Mouse (Mus musculus) G1E (cell line): ENCODE measurements around the gene Gm10024. TPM values are rescaled to one million over a fixed set of nuclear protein-coding genes. Genes with fewer than 3 reads are reported as not detected.
"Not testable (repeated sequence)": the region's sequence is repeated elsewhere in the genome, so short reads cannot be mapped to it uniquely, and the experiment has no call there.

Experiments used
- ATAC-seq: 2 replicates; pipeline ENCODE4 v1.8.0; 2016; ENCODE audit warnings: mild to moderate bottlenecking; ENCODE audit not compliant: insufficient number of reproducible peaks, poor library complexity, low FRiP score, severe bottlenecking; ENCODE audit errors: extremely low read depth
- DNase-seq: peaks from one replicate; pipeline ENCODE4 v3.0.0; 2012; ENCODE audit warnings: low spot score
- H3K27me3 ChIP-seq: 2 replicates; pipeline ENCODE4 v1.6.1; 2012; ENCODE audit warnings: mild to moderate bottlenecking, low read length, inconsistent platforms; ENCODE audit not compliant: insufficient read depth
- H3K36me3 ChIP-seq: replicated peaks from 2 replicates; pipeline ENCODE3; 2012; ENCODE audit warnings: mild to moderate bottlenecking, inconsistent platforms
- H3K4me1 ChIP-seq: 2 replicates; pipeline ENCODE4 v1.6.1; 2012; ENCODE audit warnings: low read depth, low read length, inconsistent platforms, mixed read lengths; ENCODE audit not compliant: insufficient read depth
- H3K4me3 ChIP-seq: 2 replicates; pipeline ENCODE4 v1.5.1; 2012; ENCODE audit warnings: low read depth, mild to moderate bottlenecking, inconsistent platforms, low read length, moderate library complexity, mixed read lengths
- H3K9me3 ChIP-seq: replicated peaks from 2 replicates; pipeline ENCODE4 v1.6.1; 2012; ENCODE audit warnings: inconsistent platforms
- CTCF ChIP-seq: IDR thresholded peaks from 2 replicates; pipeline ENCODE4 v1.5.1; 2012; ENCODE audit warnings: low read depth, low read length, inconsistent platforms, mixed read lengths
- GATA1 ChIP-seq: IDR thresholded peaks from 2 replicates; pipeline ENCODE4 v1.6.1; 2012; ENCODE audit warnings: borderline replicate concordance, low read length, inconsistent platforms, mixed read lengths
- GATA2 ChIP-seq: IDR thresholded peaks from 2 replicates; pipeline ENCODE4 v1.6.1; 2012; ENCODE audit warnings: low read depth, low read length, inconsistent platforms, borderline replicate concordance
- POLR2AphosphoS5 ChIP-seq: IDR thresholded peaks from 2 replicates; pipeline ENCODE4 v1.6.1; 2012; ENCODE audit warnings: low read depth, low read length, inconsistent platforms; ENCODE audit not compliant: insufficient replicate concordance
- TAL1 ChIP-seq: conservative IDR thresholded peaks from 2 replicates; pipeline ENCODE4 v1.6.1; 2012; ENCODE audit warnings: low read depth, low read length, inconsistent platforms, mixed read lengths
- polyA plus RNA-seq: library from polyadenylated mRNA; stranded (reverse); fragments of >175 nt; gene quantifications from 2 replicates; pipeline ENCODE4 v1.2.3, GENCODE M21; 2012
- total RNA-seq, 2 experiments: library from RNA; stranded (forward) in 1 of 2; stranded (reverse) in 1 of 2; fragments of 200-1000 nt in 1 of 2; fragments of >200 nt in 1 of 2; fragmentation: Nextera tagmentation in 1 of 2; gene quantifications; 2 replicates each; pipeline ENCODE4 v1.2.3; 2014 to 2017

Gene Gm10024
- total and polyA plus RNA-seq, 3 experiments: not detected

GRCm38 (mm10) chr10:77753448-77753847, 42.2 kb downstream of the Gm10024 start:
- Histone ChIP-seq H3K36me3 (no peaks in the 10 kb centered on the region), H3K27me3 (peaks cover 7% of the 10 kb centered on the region; the same call in 1 of the 2 replicates), H3K9me3 (no peaks in the 10 kb centered on the region), H3K4me3 (no peak overlapping the region), H3K4me1 (no peaks in the 10 kb centered on the region)
- no peak for DNase-seq
- no peak for TF ChIP-seq GATA1
- no peak for TF ChIP-seq GATA2
- TF ChIP-seq CTCF: no peak
- no peak for TF ChIP-seq POLR2AphosphoS5
- TF ChIP-seq TAL1: no peak
- ATAC-seq: no peak

- H3K4me3 ChIP-seq, DNase-seq, H3K27me3 ChIP-seq, ATAC-seq, H3K36me3 ChIP-seq, H3K4me1 ChIP-seq, H3K9me3 ChIP-seq: not testable (repeated sequence)
These were observed 48.3 kb downstream of the Gm10024 start, which contains the start of gene Gm3233 for GRCm38 (mm10) chr10:77759582-77759981. TSS of gene Gm3233 (minus strand) at chr10:77759682.

Other genes starting within 250 kb of the Gm10024 start
Only the 20 nearest of the 30 such genes appear.
- not detected in 2 replicates for gene Gm49325, start 105.3 kb upstream of the Gm10024 start, total RNA-seq (2014; fragmentation: Nextera tagmentation)
- not detected in 2 replicates for gene Gm49325, start 105.3 kb upstream of the Gm10024 start, total RNA-seq (2017)
- gene Gm49325, start 105.3 kb upstream of the Gm10024 start, polyA plus RNA-seq: not detected in 2 replicates
- gene Ube2g2, start 89.2 kb upstream of the Gm10024 start, total RNA-seq (2014; fragmentation: Nextera tagmentation): 18.4 and 24.5 TPM in 2 replicates
- 20.7 and 23.4 TPM in 2 replicates for gene Ube2g2, start 89.2 kb upstream of the Gm10024 start, total RNA-seq (2017)
- 26.0 and 35.0 TPM in 2 replicates for gene Ube2g2, start 89.2 kb upstream of the Gm10024 start, polyA plus RNA-seq
- not detected in 2 replicates for gene Tspear, start 24.9 kb upstream of the Gm10024 start, total RNA-seq (2014; fragmentation: Nextera tagmentation)
- gene Tspear, start 24.9 kb upstream of the Gm10024 start, total RNA-seq (2017): not detected in 2 replicates
- not detected in 2 replicates for gene Tspear, start 24.9 kb upstream of the Gm10024 start, polyA plus RNA-seq
- not detected in 2 replicates for gene Gm19402, start 20.7 kb upstream of the Gm10024 start, total RNA-seq (2014; fragmentation: Nextera tagmentation)
- not detected in 2 replicates for gene Gm19402, start 20.7 kb upstream of the Gm10024 start, total RNA-seq (2017)
- not detected in 2 replicates for gene Gm19402, start 20.7 kb upstream of the Gm10024 start, polyA plus RNA-seq
- gene Gm9508, start 14.2 kb upstream of the Gm10024 start, total RNA-seq (2014; fragmentation: Nextera tagmentation): not detected in 2 replicates
- gene Gm9508, start 14.2 kb upstream of the Gm10024 start, total RNA-seq (2017): not detected in 2 replicates
- gene Gm9508, start 14.2 kb upstream of the Gm10024 start, polyA plus RNA-seq: not detected in 2 replicates
- gene Gm10272, start 4.8 kb upstream of the Gm10024 start, total RNA-seq (2014; fragmentation: Nextera tagmentation): not detected in 2 replicates
- gene Gm10272, start 4.8 kb upstream of the Gm10024 start, total RNA-seq (2017): not detected in 2 replicates
- not detected in 2 replicates for gene Gm10272, start 4.8 kb upstream of the Gm10024 start, polyA plus RNA-seq
- gene Gm10142, start 4.3 kb downstream of the Gm10024 start, total RNA-seq (2014; fragmentation: Nextera tagmentation): not detected in 2 replicates
- not detected in 2 replicates for gene Gm10142, start 4.3 kb downstream of the Gm10024 start, total RNA-seq (2017)
- not detected in 2 replicates for gene Gm10142, start 4.3 kb downstream of the Gm10024 start, polyA plus RNA-seq
- gene Krtap12-1, start 9.1 kb downstream of the Gm10024 start, total RNA-seq (2014; fragmentation: Nextera tagmentation): not detected in 2 replicates
- not detected in 2 replicates for gene Krtap12-1, start 9.1 kb downstream of the Gm10024 start, total RNA-seq (2017)
- gene Krtap12-1, start 9.1 kb downstream of the Gm10024 start, polyA plus RNA-seq: not detected in 2 replicates
- not detected in 2 replicates for gene Gm10100, start 15.0 kb downstream of the Gm10024 start, total RNA-seq (2014; fragmentation: Nextera tagmentation)
- gene Gm10100, start 15.0 kb downstream of the Gm10024 start, total RNA-seq (2017): not detected in 2 replicates
- gene Gm10100, start 15.0 kb downstream of the Gm10024 start, polyA plus RNA-seq: not detected in 2 replicates
- not detected in 2 replicates for gene Gm18596, start 31.2 kb downstream of the Gm10024 start, total RNA-seq (2014; fragmentation: Nextera tagmentation)
- not detected in 2 replicates for gene Gm18596, start 31.2 kb downstream of the Gm10024 start, total RNA-seq (2017)
- not detected in 2 replicates for gene Gm18596, start 31.2 kb downstream of the Gm10024 start, polyA plus RNA-seq
- not detected in 2 replicates for gene Gm9736, start 39.9 kb downstream of the Gm10024 start, total RNA-seq (2014; fragmentation: Nextera tagmentation)
- gene Gm9736, start 39.9 kb downstream of the Gm10024 start, total RNA-seq (2017): 0.22 TPM in 1 of 2 replicates, not detected in the other
- not detected in 2 replicates for gene Gm9736, start 39.9 kb downstream of the Gm10024 start, polyA plus RNA-seq
- gene Gm3233, start 48.2 kb downstream of the Gm10024 start, total RNA-seq (2014; fragmentation: Nextera tagmentation): not detected in 2 replicates
- gene Gm3233, start 48.2 kb downstream of the Gm10024 start, total RNA-seq (2017): 0.33 TPM in 1 of 2 replicates, not detected in the other
- gene Gm3233, start 48.2 kb downstream of the Gm10024 start, polyA plus RNA-seq: not detected in 2 replicates
- gene Gm3238, start 59.9 kb downstream of the Gm10024 start, total RNA-seq (2014; fragmentation: Nextera tagmentation): not detected in 2 replicates
- 0.22 TPM in 1 of 2 replicates, not detected in the other for gene Gm3238, start 59.9 kb downstream of the Gm10024 start, total RNA-seq (2017)
- not detected in 2 replicates for gene Gm3238, start 59.9 kb downstream of the Gm10024 start, polyA plus RNA-seq
- not detected in 2 replicates for gene Gm7138, start 65.5 kb downstream of the Gm10024 start, total RNA-seq (2014; fragmentation: Nextera tagmentation)
- 0.33 TPM in 1 of 2 replicates, not detected in the other for gene Gm7138, start 65.5 kb downstream of the Gm10024 start, total RNA-seq (2017)
- gene Gm7138, start 65.5 kb downstream of the Gm10024 start, polyA plus RNA-seq: not detected in 2 replicates
- gene Gm3250, start 71.1 kb downstream of the Gm10024 start, total RNA-seq (2014; fragmentation: Nextera tagmentation): not detected in 2 replicates
- not detected in 2 replicates for gene Gm3250, start 71.1 kb downstream of the Gm10024 start, total RNA-seq (2017)
- not detected in 2 replicates for gene Gm3250, start 71.1 kb downstream of the Gm10024 start, polyA plus RNA-seq
- gene Gm7137, start 76.7 kb downstream of the Gm10024 start, total RNA-seq (2014; fragmentation: Nextera tagmentation): not detected in 2 replicates
- gene Gm7137, start 76.7 kb downstream of the Gm10024 start, total RNA-seq (2017): not detected in 2 replicates
- not detected in 2 replicates for gene Gm7137, start 76.7 kb downstream of the Gm10024 start, polyA plus RNA-seq
- gene Gm9639, start 83.6 kb downstream of the Gm10024 start, total RNA-seq (2014; fragmentation: Nextera tagmentation): not detected in 2 replicates
- not detected in 2 replicates for gene Gm9639, start 83.6 kb downstream of the Gm10024 start, total RNA-seq (2017)
- gene Gm9639, start 83.6 kb downstream of the Gm10024 start, polyA plus RNA-seq: not detected in 2 replicates
- not detected in 2 replicates for gene Gm19668, start 87.7 kb downstream of the Gm10024 start, total RNA-seq (2014; fragmentation: Nextera tagmentation)
- gene Gm19668, start 87.7 kb downstream of the Gm10024 start, total RNA-seq (2017): 0.16 TPM in 1 of 2 replicates, not detected in the other
- gene Gm19668, start 87.7 kb downstream of the Gm10024 start, polyA plus RNA-seq: not detected in 2 replicates
- not detected in 2 replicates for gene Gm9507, start 100.4 kb downstream of the Gm10024 start, total RNA-seq (2014; fragmentation: Nextera tagmentation)
- not detected in 2 replicates for gene Gm9507, start 100.4 kb downstream of the Gm10024 start, total RNA-seq (2017)
- not detected in 2 replicates for gene Gm9507, start 100.4 kb downstream of the Gm10024 start, polyA plus RNA-seq
- not detected in 2 replicates for gene Gm2696, start 103.2 kb downstream of the Gm10024 start, total RNA-seq (2014; fragmentation: Nextera tagmentation)
- not detected in 2 replicates for gene Gm2696, start 103.2 kb downstream of the Gm10024 start, total RNA-seq (2017)
- gene Gm2696, start 103.2 kb downstream of the Gm10024 start, polyA plus RNA-seq: not detected in 2 replicates